Mouse (Mus musculus) layer of hippocampus, adult 9-11 months (tissue): ENCODE measurements at regions not wholly inside any gene's neighbourhood (a gene's known extent, or its start where the extent isn't known, plus 50 kb on each side); places are given as distances from the start of the nearest gene placed in this dataset.

Source experiments
- DNase-seq: peaks from one replicate; pipeline ENCODE4 v3.0.0; 2022

DNA sequence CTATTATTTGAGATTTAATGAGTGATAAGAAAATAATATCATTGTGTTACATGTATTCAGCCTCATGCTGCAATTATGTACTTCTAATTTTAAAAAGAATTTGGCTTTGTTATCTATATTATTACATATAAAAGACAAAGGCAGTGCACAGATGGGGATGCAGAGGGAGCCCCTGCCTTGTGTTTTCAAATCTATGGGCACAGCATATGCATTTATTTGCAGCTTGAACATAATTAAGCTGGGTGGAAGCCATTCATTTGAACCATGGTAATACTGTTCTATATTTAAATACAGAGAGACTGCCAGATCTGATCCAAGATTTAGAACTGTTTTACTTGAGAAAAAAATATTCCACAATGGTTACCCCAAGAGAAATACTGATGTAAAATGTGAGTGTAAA, 56.5 kb upstream of the Neil3 start:
- DNase-seq = peak; percentile 7
